17 mouse cellular contexts compared by ENCODE assay signal in genomic region chr9:4513796-4514562, GRCm38 (mm10).
DNase-seq lines count a peak whose midpoint lies in the region; ATAC-seq and TF ChIP-seq lines count a peak whose summit lies in the region.
"Had no signal": no experiment of that assay in that cellular context is flagged by ENCODE, and none has a peak within 500 bp of the region (broad histone marks: within the 10 kb centered on the region; RNA-seq: fewer than 3 reads in every experiment).

No protein-coding gene starts in this region.

- H3K4me3 ChIP-seq in hindbrain, embryonic 11.5 days (ENCODE audit: low read depth, low read length): no peak overlapping the region
- H3K4me3 ChIP-seq in hindbrain, embryonic 10.5 days: no peak overlapping the region
- no peak overlapping the region for H3K4me3 ChIP-seq in midbrain, embryonic 13.5 days (replicated peaks)
- no peak overlapping the region for H3K4me3 ChIP-seq in gastrocnemius, adult 2 months
- H3K4me3 ChIP-seq: embryonic facial prominence, embryonic 13.5 days; limb, embryonic 13.5 days; liver, embryonic 15.5 days had no signal

- no peaks in the 10 kb centered on the region for H3K4me1 ChIP-seq in hindbrain, embryonic 11.5 days (replicated peaks; ENCODE audit: control insufficient read depth, insufficient read depth, low read length)
- peaks cover 6% of the 10 kb centered on the region; the same call in 1 of the 2 replicates for H3K4me1 ChIP-seq in hindbrain, embryonic 10.5 days (replicated peaks)
- H3K4me1 ChIP-seq in midbrain, embryonic 13.5 days (replicated peaks): peaks cover 12% of the 10 kb centered on the region
- H3K4me1 ChIP-seq: embryonic facial prominence, embryonic 13.5 days; limb, embryonic 13.5 days; liver, embryonic 15.5 days had no signal

- H3K9me3 ChIP-seq in hindbrain, embryonic 11.5 days (ENCODE audit: control insufficient read depth, low read length): no peaks in the 10 kb centered on the region
- no peaks in the 10 kb centered on the region for H3K9me3 ChIP-seq in hindbrain, embryonic 10.5 days
- H3K9me3 ChIP-seq in midbrain, embryonic 13.5 days: no peaks in the 10 kb centered on the region
- H3K9me3 ChIP-seq: embryonic facial prominence, embryonic 13.5 days; limb, embryonic 13.5 days; liver, embryonic 15.5 days had no signal

- intact Hi-C loops in gastrocnemius, adult 2 months (cut with DNase I): no loop called here

- H3K27me3 ChIP-seq in hindbrain, embryonic 11.5 days (ENCODE audit: control insufficient read depth, insufficient read depth, low read length): no peaks in the 10 kb centered on the region
- H3K27me3 ChIP-seq in hindbrain, embryonic 10.5 days (ENCODE audit: insufficient read depth, poor library complexity, severe bottlenecking): no peaks in the 10 kb centered on the region
- no peaks in the 10 kb centered on the region for H3K27me3 ChIP-seq in midbrain, embryonic 13.5 days
- H3K27me3 ChIP-seq: embryonic facial prominence, embryonic 13.5 days; limb, embryonic 13.5 days; liver, embryonic 15.5 days had no signal

- no peak overlapping the region for H3K4me2 ChIP-seq in hindbrain, embryonic 11.5 days (replicated peaks; ENCODE audit: low read depth, low read length)
- H3K4me2 ChIP-seq in midbrain, embryonic 13.5 days (replicated peaks): no peak overlapping the region
- H3K4me2 ChIP-seq: embryonic facial prominence, embryonic 13.5 days; limb, embryonic 13.5 days; liver, embryonic 15.5 days had no signal

- no peak overlapping the region for H3K9ac ChIP-seq in hindbrain, embryonic 11.5 days (ENCODE audit: low read depth, low read length)
- H3K9ac ChIP-seq in midbrain, embryonic 13.5 days (replicated peaks): no peak overlapping the region
- H3K9ac ChIP-seq: embryonic facial prominence, embryonic 13.5 days; limb, embryonic 13.5 days; liver, embryonic 15.5 days had no signal

- TF ChIP-seq CTCF in gastrocnemius, adult 2 months (IDR thresholded peaks at IDR 0.05): no peak

- H3K36me3 ChIP-seq in hindbrain, embryonic 11.5 days (ENCODE audit: control insufficient read depth, insufficient read depth, low read length): no peaks in the 10 kb centered on the region
- H3K36me3 ChIP-seq in hindbrain, embryonic 10.5 days: no peaks in the 10 kb centered on the region
- no peaks in the 10 kb centered on the region for H3K36me3 ChIP-seq in midbrain, embryonic 13.5 days
- H3K36me3 ChIP-seq: embryonic facial prominence, embryonic 13.5 days; limb, embryonic 13.5 days; liver, embryonic 15.5 days had no signal

- no peak overlapping the region for H3K27ac ChIP-seq in hindbrain, embryonic 11.5 days (ENCODE audit: low read depth, low read length)
- no peak overlapping the region for H3K27ac ChIP-seq in hindbrain, embryonic 10.5 days
- H3K27ac ChIP-seq in midbrain, embryonic 13.5 days: peak overlapping the region; percentile 56
- H3K27ac ChIP-seq in gastrocnemius, adult 2 months: no peak overlapping the region
- H3K27ac ChIP-seq: embryonic facial prominence, embryonic 13.5 days; limb, embryonic 13.5 days; liver, embryonic 15.5 days; stomach, postnatal 0 days had no signal

- ATAC-seq in hindbrain, embryonic 11.5 days (ENCODE audit: low FRiP score): peak; percentile 75
- ATAC-seq in midbrain, embryonic 13.5 days: peak; percentile 68
- ATAC-seq in megakaryocyte, adult 5-6 weeks (ENCODE audit: poor library complexity, severe bottlenecking): no peak

- DNase-seq in hindbrain, embryonic 11.5 days (ENCODE audit: low spot score): no peak
- no peak for DNase-seq in hindbrain, embryonic 10.5 days (ENCODE audit: low spot score)
- DNase-seq in right cerebral cortex, adult 18-20 months: peak; percentile 8
- DNase-seq in right cerebral cortex, postnatal 4 days: no peak
- no peak for DNase-seq in gastrocnemius, adult 2 months
- DNase-seq in adrenal gland, postnatal 36 days: no peak
- DNase-seq: cerebellum, adult 11 months; gastrocnemius, postnatal 14 days; heart, postnatal 10 days; lung, postnatal 14 days; thymus, postnatal 14 days had no signal
